Mouse (Mus musculus) cortical plate, adult 2 months (tissue): ENCODE measurements around the gene Prmt9.

Experiments used
- CTCF ChIP-seq: fragments of 200-500 bp; IDR thresholded peaks from 2 replicates; pipeline ENCODE4 v1.5.1; 2011; ENCODE audit warnings: mild to moderate bottlenecking, control low read depth, low read length; ENCODE audit not compliant: insufficient read depth; ENCODE audit errors: extremely low read depth
- POLR2A ChIP-seq: fragments of 200-500 bp; IDR thresholded peaks from 2 replicates; pipeline ENCODE4 v1.6.1; 2011; ENCODE audit warnings: mild to moderate bottlenecking, low read length, control low read depth; ENCODE audit not compliant: insufficient read depth; ENCODE audit errors: extremely low read depth

DNA sequence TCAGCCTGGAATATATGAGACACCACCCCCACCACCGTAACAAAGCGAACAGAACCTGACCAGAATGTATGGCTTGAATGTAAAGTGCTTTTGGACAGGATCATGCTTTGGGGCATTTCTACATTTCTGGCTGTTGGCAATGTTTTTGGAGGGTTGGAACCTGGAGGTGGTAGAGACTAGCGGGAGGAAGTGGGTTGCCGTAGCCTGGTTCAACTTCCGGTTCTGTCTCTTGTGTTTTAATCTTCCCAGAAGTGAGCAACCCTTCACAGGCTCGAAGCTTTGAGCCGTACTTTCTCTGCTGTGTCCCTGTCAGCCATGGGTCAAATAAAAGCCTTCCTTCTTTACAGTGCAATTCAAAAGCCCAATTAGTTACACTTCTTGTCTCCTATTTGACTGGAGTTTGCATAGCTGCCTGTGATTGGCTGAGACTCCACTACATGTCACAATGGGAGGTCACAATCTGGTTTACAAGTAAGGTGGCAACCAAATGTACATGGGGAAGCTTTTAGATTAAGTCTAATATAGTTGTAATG is 74.5 kb downstream of the Prmt9 start:
- TF ChIP-seq POLR2A = no peak
- no peak for TF ChIP-seq CTCF
